Mouse (Mus musculus): ENCODE results near the gene Duoxa1.

- no peak for TF ChIP-seq POLR2A (IDR thresholded peaks at IDR 0.05; ENCODE audit: borderline replicate concordance, low read depth, low read length)
- no peak for TF ChIP-seq CTCF (IDR thresholded peaks at IDR 0.05; ENCODE audit: low read depth, low read length)
Observed at GRCm38 (mm10) chr2:122301081-122301920, 12.2 kb downstream of the Duoxa1 start.

Measured in bone marrow macrophage, adult 2 months (primary cell).